Mouse (Mus musculus): ENCODE results near the gene Vps35. TPM values are rescaled to one million over a fixed set of nuclear protein-coding genes. Genes with fewer than 3 reads are reported as not detected.

The Vps35 gene
- total RNA-seq, 2 experiments from 2014 or later = 151 to 156 TPM

GRCm38 (mm10) chr8:85225688-85226087 lies 73.9 kb downstream of the Vps35 start, which contains the start of gene Olfr371:
Gene Olfr371 (plus strand): TSS chr8:85225988.
- intact Hi-C loops (cut with DNase I) = no loop called here
- DNase-seq (ENCODE audit: extremely low spot score in 1 of 2, low spot score in 2 of 2) = no peak

GRCm38 (mm10) chr8:85220992-85221391 lies 78.6 kb downstream of the Vps35 start:
- intact Hi-C loops (cut with DNase I) = no loop called here
- peak in 1 of 2 experiments; percentile 61 for DNase-seq (ENCODE audit: extremely low spot score in 1 of 2, low spot score in 2 of 2)

- DNase-seq (ENCODE audit: extremely low spot score in 1 of 2, low spot score in 2 of 2) = no peak
- intact Hi-C loops (cut with DNase I) = no loop called here
These were observed 79.4 kb downstream of the Vps35 start for GRCm38 (mm10) chr8:85220220-85220619.

Other genes with a start within 250 kb of the Vps35 start
- 10 to 100 TPM; 60.1 to 63.5 TPM for gene Fbxw9, start 239.7 kb downstream of the Vps35 start, total RNA-seq (2021)
- not detected for gene Gm5741, start 231.8 kb downstream of the Vps35 start, total RNA-seq (2021)
- gene Dhps, start 228.0 kb downstream of the Vps35 start, total RNA-seq (2021) = 10 to 100 TPM; 72.3 to 78.4 TPM
- gene Wdr83os, start 219.1 kb downstream of the Vps35 start, total RNA-seq (2021) = 10 to 100 TPM; 54.3 to 60.4 TPM
- 10 to 100 TPM; 24.8 to 28.9 TPM for gene Wdr83, start 218.5 kb downstream of the Vps35 start, total RNA-seq (2021)
- 10 to 100 TPM; 35.6 to 37.2 TPM for gene Man2b1, start 216.5 kb downstream of the Vps35 start, total RNA-seq (2021)
- gene Zfp791, start 176.7 kb downstream of the Vps35 start, total RNA-seq (2021) = 1 to 10 TPM; 5.6 to 6.0 TPM
- gene Cks1brt, start 147.9 kb downstream of the Vps35 start, total RNA-seq (2021) = not detected
- gene Olfr371, start 73.8 kb downstream of the Vps35 start, total RNA-seq (2021) = not detected
- 10 to 100 TPM; 43.7 to 45.1 TPM for gene Orc6, start 170 bp downstream of the Vps35 start, total RNA-seq (2021)
- gene Mylk3, start 86.5 kb upstream of the Vps35 start, total RNA-seq (2021) = 1 to 10 TPM in 1 of 2 experiments, under 1 TPM in 1; 0.49 to 2.4 TPM
- 10 to 100 TPM; 17.2 to 17.3 TPM for gene 4921524J17Rik, start 133.0 kb upstream of the Vps35 start, total RNA-seq (2021)
- 10 to 100 TPM; 36.6 to 50.0 TPM for gene Gpt2, start 192.8 kb upstream of the Vps35 start, total RNA-seq (2021)